Mouse (Mus musculus) adrenal gland, postnatal 0 days (tissue): Measurements from ENCODE around the gene Vmn2r29. TPM values are rescaled to one million over a fixed set of nuclear protein-coding genes. Genes with fewer than 3 reads are reported as not detected.

ENCODE experiments used
- polyA plus RNA-seq: library from polyadenylated mRNA; unstranded; fragments of >200 nt; fragmentation: Nextera tagmentation; extraction: Ambion mirVana; gene quantifications from 2 replicates; pipeline ENCODE4 v1.2.1, GENCODE M21; 2015

Gene Vmn2r29
- polyA plus RNA-seq: 0.20 and 0.47 TPM in 2 replicates

DNA sequence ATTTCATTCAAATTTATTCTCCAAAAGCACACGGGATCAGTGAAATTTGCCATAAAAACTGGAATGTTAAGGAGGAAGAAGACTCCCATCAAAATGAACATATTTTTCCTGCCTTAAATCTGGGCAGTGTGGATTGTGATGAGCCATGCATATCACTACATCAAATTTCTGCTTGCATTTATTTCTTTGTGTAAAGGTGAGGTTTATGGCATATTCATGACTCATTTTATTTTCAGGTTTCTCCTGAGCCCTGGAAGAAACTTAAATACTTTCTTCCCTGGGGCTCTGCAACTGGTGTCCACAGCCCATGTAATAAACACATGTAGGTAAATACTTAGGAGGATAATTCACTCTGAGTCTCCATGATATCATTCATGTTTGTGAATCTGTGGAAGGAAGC is at the start of gene Vmn2r29:
TSS of gene Vmn2r29 (minus strand) at position 101 of the 400 bp plus-strand sequence.

DNA sequence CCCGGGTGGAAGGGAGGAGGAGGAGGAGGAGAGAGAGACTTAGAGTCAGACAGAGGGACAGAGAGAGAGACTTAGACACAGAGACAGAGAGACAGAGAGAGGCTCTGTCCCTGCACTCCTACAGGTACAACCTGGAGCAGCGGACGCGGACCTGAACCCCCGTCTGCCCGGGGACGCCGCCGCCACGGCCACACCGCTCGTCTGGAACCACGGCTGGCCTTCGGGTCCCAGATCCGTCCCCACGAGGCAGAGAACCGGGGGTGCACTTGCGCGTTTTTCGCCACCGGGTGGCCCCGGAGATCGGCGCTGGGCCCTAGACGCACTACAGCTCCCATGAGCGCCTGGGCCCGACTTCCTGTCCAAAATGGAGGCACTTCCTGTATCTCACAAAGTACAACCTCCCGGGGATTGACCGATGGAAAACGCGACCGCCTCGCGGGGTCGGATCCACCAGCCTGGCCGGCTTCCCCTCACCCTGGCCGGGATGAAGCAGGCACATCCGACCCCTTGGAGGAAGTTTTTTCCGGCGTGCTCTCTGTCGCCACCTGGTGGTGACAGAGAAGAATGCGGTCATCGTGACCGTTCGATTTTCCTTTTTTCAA is 30.9 kb upstream of the Vmn2r29 start, which contains the start of gene Gm45844:
TSS of gene Gm45844 (minus strand) at position 324 of the 602 bp plus-strand sequence.

GRCm38 (mm10) chr7:7209313-7210151 is 37.6 kb downstream of the Vmn2r29 start, which contains the start of gene Zfp772:
Zfp772 (minus strand) TSS chr7:7209998.

Other genes starting within 250 kb of the Vmn2r29 start
- 10.6 and 12.9 TPM in 2 replicates for gene Zfp954, start 125.8 kb downstream of the Vmn2r29 start, polyA plus RNA-seq
- 0.51 and 0.90 TPM in 2 replicates for gene Zfp773, start 110.6 kb downstream of the Vmn2r29 start, polyA plus RNA-seq
- gene Zfp418, start 76.0 kb downstream of the Vmn2r29 start, polyA plus RNA-seq: 0.79 and 1.1 TPM in 2 replicates
- gene Zfp772, start 37.3 kb downstream of the Vmn2r29 start, polyA plus RNA-seq: 3.7 and 3.8 TPM in 2 replicates
- gene Gm45844, start 31.0 kb upstream of the Vmn2r29 start, polyA plus RNA-seq: 2.6 and 4.2 TPM in 2 replicates
- gene Clcn4, start 53.5 kb upstream of the Vmn2r29 start, polyA plus RNA-seq: 46.6 and 52.5 TPM in 2 replicates
- gene Vmn2r30, start 90.3 kb upstream of the Vmn2r29 start, polyA plus RNA-seq: 0.03 and 0.11 TPM in 2 replicates
- 1.1 TPM in 2 replicates for gene Gm45783, start 127.2 kb upstream of the Vmn2r29 start, polyA plus RNA-seq
- gene Vmn2r31, start 152.4 kb upstream of the Vmn2r29 start, polyA plus RNA-seq: not detected in 2 replicates
- gene Vmn2r32, start 232.7 kb upstream of the Vmn2r29 start, polyA plus RNA-seq: not detected in 2 replicates